Mouse (Mus musculus) embryonic facial prominence, embryonic 10.5 days (tissue): ENCODE results near the gene Slc2a3. TPM values are rescaled to one million over a fixed set of nuclear protein-coding genes. Genes with fewer than 3 reads are reported as not detected.

Experiments
- DNase-seq: peaks from one replicate; pipeline ENCODE4 v3.0.0-alpha.2; 2017; ENCODE audit warnings: low spot score
- H3K27ac ChIP-seq: fragments of 300-500 bp; sonication (generic); replicated peaks from 2 replicates; pipeline ENCODE4 v1.5.1; 2016; ENCODE audit warnings: mild to moderate bottlenecking
- H3K27me3 ChIP-seq: fragments of 300-500 bp; sonication (generic); replicated peaks from 2 replicates; pipeline ENCODE4 v1.6.1; 2016; ENCODE audit warnings: low read depth, mild to moderate bottlenecking; ENCODE audit not compliant: poor library complexity, severe bottlenecking
- H3K36me3 ChIP-seq: fragments of 300-500 bp; sonication (generic); replicated peaks from 2 replicates; pipeline ENCODE4 v1.6.1; 2016; ENCODE audit warnings: mild to moderate bottlenecking, moderate library complexity
- H3K4me1 ChIP-seq: fragments of 300-500 bp; sonication (generic); 2 replicates; pipeline ENCODE4 v1.6.1; 2016
- H3K4me3 ChIP-seq: fragments of 300-500 bp; sonication (generic); 2 replicates; pipeline ENCODE4 v1.5.1; 2016; ENCODE audit warnings: mild to moderate bottlenecking, moderate library complexity
- H3K9me3 ChIP-seq: fragments of 300-500 bp; sonication (generic); 2 replicates; pipeline ENCODE4 v1.6.1; 2016; ENCODE audit warnings: mild to moderate bottlenecking
- WGBS: fragments of 180-500 bp; shearing (Covaris S2); methylation state at CpG from one replicate; pipeline ENCODE4 v1.1.7; 2016; 5-methylcytosine and 5-hydroxymethylcytosine counted together
- microRNA-seq: library from miRNA; unstranded; fragments of <30 nt; microRNA quantifications from one replicate; pipeline ENCODE4, GENCODE M21; 2017
- polyA plus RNA-seq: library from polyadenylated mRNA; unstranded; fragments of >200 nt; fragmentation: Nextera tagmentation; extraction: Ambion mirVana; gene quantifications from 2 replicates; pipeline ENCODE4 v1.2.1, GENCODE M21; 2016

The Slc2a3 gene
- polyA plus RNA-seq, 1 experiment from 2014 or later, result 55.4 TPM

DNA sequence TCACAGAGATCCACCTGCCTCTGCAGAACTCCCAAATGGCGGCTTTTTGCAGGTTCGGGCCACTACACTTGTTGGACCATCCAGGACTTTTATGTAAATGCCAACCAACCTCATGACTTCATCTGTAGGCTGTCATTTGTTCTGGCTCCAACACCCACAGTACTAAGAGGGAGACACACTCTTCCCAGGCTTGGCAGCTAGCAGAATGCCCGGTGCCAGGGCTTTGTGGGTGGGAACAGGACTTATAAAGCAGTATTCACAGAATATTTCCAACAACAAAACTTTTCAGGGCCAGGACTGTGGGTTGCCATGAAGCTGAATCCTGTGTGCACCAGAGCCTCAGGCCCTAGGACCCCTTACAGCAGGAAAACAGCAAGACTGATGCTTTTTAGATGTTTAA is 118.8 kb downstream of the Slc2a3 start:
- Histone ChIP-seq H3K4me3 (no peak overlapping the region), H3K36me3 (no peaks in the 10 kb centered on the region), H3K27ac (no peak overlapping the region), H3K27me3 (no peaks in the 10 kb centered on the region), H3K9me3 (no peaks in the 10 kb centered on the region), H3K4me1 (no peaks in the 10 kb centered on the region)
- WGBS, result 87% methylated on average over 3 of the region's 3 CpGs
- no peak for DNase-seq

Small RNAs within 50 kb of the gene (microRNA-seq; reads per million reads assigned to microRNA genes)
- not detected for gene Mir7231

Other genes starting within 250 kb of the Slc2a3 start
- 0.14 TPM in 1 of 2 replicates, not detected in the other for gene Aicda, start 247.8 kb downstream of the Slc2a3 start, polyA plus RNA-seq
- gene Apobec1, start 199.2 kb downstream of the Slc2a3 start, polyA plus RNA-seq, result 0.89 and 0.96 TPM in 2 replicates
- 0.06 TPM in 1 of 2 replicates, not detected in the other for gene Gdf3, start 191.6 kb downstream of the Slc2a3 start, polyA plus RNA-seq
- not detected in 2 replicates for gene Dppa3, start 175.2 kb downstream of the Slc2a3 start, polyA plus RNA-seq
- gene Nanog, start 94.2 kb downstream of the Slc2a3 start, polyA plus RNA-seq, result 0.26 TPM in 1 of 2 replicates, not detected in the other
- 2.9 and 3.0 TPM in 2 replicates for gene Foxj2, start 18.3 kb upstream of the Slc2a3 start, polyA plus RNA-seq
- 1.1 and 1.5 TPM in 2 replicates for gene C3ar1, start 54.5 kb upstream of the Slc2a3 start, polyA plus RNA-seq
- gene Necap1, start 72.8 kb upstream of the Slc2a3 start, polyA plus RNA-seq, result 54.8 and 58.2 TPM in 2 replicates
- 0.65 and 1.0 TPM in 2 replicates for gene Clec4a1, start 120.2 kb upstream of the Slc2a3 start, polyA plus RNA-seq
- gene Clec4a3, start 150.9 kb upstream of the Slc2a3 start, polyA plus RNA-seq, result 0.34 TPM in 2 replicates
- not detected in 2 replicates for gene Clec4a4, start 188.7 kb upstream of the Slc2a3 start, polyA plus RNA-seq
- gene Clec4b1, start 248.3 kb upstream of the Slc2a3 start, polyA plus RNA-seq, result not detected in 2 replicates